Mouse (Mus musculus) liver, embryonic 16.5 days (tissue): ENCODE measurements around the gene Cldn6. TPM values are rescaled to one million over a fixed set of nuclear protein-coding genes. Genes with fewer than 3 reads are reported as not detected.
A peak's percentile ranks its signal among the peaks of the same experiment; 100 is the strongest.

Experiments
- ATAC-seq: fragments of 200-750 bp; cut with Nextera tagmentation; 2 replicates; pipeline ENCODE4 v1.8.0; 2017; ENCODE audit warnings: low read depth, mild to moderate bottlenecking, moderate number of reproducible peaks, moderate library complexity
- H3K27ac ChIP-seq: fragments of 300-500 bp; sonication (generic); 2 replicates; pipeline ENCODE4 v1.5.1; 2014; ENCODE audit warnings: mild to moderate bottlenecking, low read length
- H3K27me3 ChIP-seq: fragments of 300-500 bp; sonication (generic); 2 replicates; pipeline ENCODE4 v1.6.1; 2014; ENCODE audit warnings: low read depth, low read length, mixed read lengths; ENCODE audit not compliant: control insufficient read depth, insufficient read depth
- H3K36me3 ChIP-seq: fragments of 300-500 bp; sonication (generic); 2 replicates; pipeline ENCODE4 v1.6.1; 2014; ENCODE audit warnings: mild to moderate bottlenecking; ENCODE audit not compliant: control insufficient read depth, insufficient read depth
- H3K4me1 ChIP-seq: fragments of 300-500 bp; sonication (generic); 2 replicates; pipeline ENCODE4 v1.6.1; 2014; ENCODE audit warnings: low read depth, low read length, mixed read lengths; ENCODE audit not compliant: control insufficient read depth
- H3K4me2 ChIP-seq: fragments of 300-500 bp; sonication (generic); 2 replicates; pipeline ENCODE4 v1.6.1; 2014; ENCODE audit warnings: low read depth, low read length, mixed read lengths
- H3K4me3 ChIP-seq: fragments of 300-500 bp; sonication (generic); 2 replicates; pipeline ENCODE4 v1.5.1; 2014; ENCODE audit warnings: low read depth, mild to moderate bottlenecking, low read length
- H3K9ac ChIP-seq: fragments of 300-500 bp; sonication (generic); 2 replicates; pipeline ENCODE4 v1.6.1; 2014; ENCODE audit warnings: low read depth, low read length
- H3K9me3 ChIP-seq: fragments of 300-500 bp; sonication (generic); replicated peaks from 2 replicates; pipeline ENCODE4 v1.6.1; 2016; ENCODE audit warnings: low read length; ENCODE audit not compliant: control insufficient read depth
- WGBS: fragments of 180-500 bp; shearing (Covaris S2); extraction: QIAGEN DNeasy Blood & Tissue Kit; methylation state at CpG from one replicate; pipeline ENCODE4 v1.1.7; 2014; ENCODE audit not compliant: insufficient replicate concordance; 5-methylcytosine and 5-hydroxymethylcytosine counted together
- polyA plus RNA-seq: library from polyadenylated mRNA; unstranded; fragments of >200 nt; fragmentation: Nextera tagmentation; extraction: Ambion mirVana; gene quantifications from 2 replicates; pipeline ENCODE4 v1.2.1, GENCODE M21; 2015

Cldn6 gene
- 1.2 and 1.4 TPM in 2 replicates for polyA plus RNA-seq

- no peaks in the 10 kb centered on the region for H3K9me3 ChIP-seq
- WGBS = 6% methylated on average over 32 of the region's 38 CpGs
- H3K27me3 ChIP-seq = peaks cover 89% of the 10 kb centered on the region
- H3K36me3 ChIP-seq = no peaks in the 10 kb centered on the region
- H3K27ac ChIP-seq = no peak within 1 kb of the TSS
- peak within 1 kb of the TSS; percentile 30; the same call in 1 of the 2 replicates for H3K4me2 ChIP-seq
- peaks cover 19% of the 10 kb centered on the region for H3K4me1 ChIP-seq
- H3K9ac ChIP-seq = no peak within 1 kb of the TSS
- no peak for ATAC-seq
- peak within 1 kb of the TSS; percentile 17 for H3K4me3 ChIP-seq
Measured at GRCm38 (mm10) chr17:23679127-23679835, at the start of gene Cldn6. Gene Cldn6, plus strand, starts transcription at chr17:23679249.

GRCm38 (mm10) chr17:23630195-23631020, 48.6 kb upstream of the Cldn6 start:
- peak overlapping the region; percentile 18; the same call in 1 of the 2 replicates for H3K4me2 ChIP-seq
- no peaks in the 10 kb centered on the region for H3K36me3 ChIP-seq
- ATAC-seq = peak; percentile 50; the same call in 1 of the 2 replicates
- H3K9me3 ChIP-seq = no peaks in the 10 kb centered on the region
- WGBS = 11% methylated on average over 22 of the region's 22 CpGs
- H3K27me3 ChIP-seq = 0 out of 2 replicates have a peak, but pooled peaks cover 3% of the 10 kb centered on the region
- H3K27ac ChIP-seq = no peak overlapping the region
- H3K9ac ChIP-seq = no peak overlapping the region
- H3K4me1 ChIP-seq = no peaks in the 10 kb centered on the region
- no peak overlapping the region for H3K4me3 ChIP-seq

DNA sequence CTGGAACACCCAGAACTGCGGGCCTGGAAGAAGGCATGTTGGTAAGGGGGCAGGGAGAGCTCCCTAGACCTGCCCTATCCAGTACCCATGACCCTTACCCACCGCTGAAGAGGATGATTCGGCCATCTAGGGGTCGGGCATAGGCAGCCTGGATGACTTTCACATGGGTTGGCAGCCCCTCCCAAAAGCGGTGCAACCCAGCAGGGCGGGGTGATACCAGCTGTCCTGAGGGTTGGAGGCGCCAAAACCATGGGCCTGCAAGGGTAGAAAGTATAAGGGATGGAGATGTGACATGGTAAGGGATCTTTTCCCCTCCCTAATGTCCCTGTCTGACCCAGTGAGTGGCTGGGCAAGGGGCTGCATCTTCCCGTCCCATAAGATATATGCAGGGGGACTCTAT, 47.8 kb upstream of the Cldn6 start:
- Histone ChIP-seq H3K9me3 (no peaks in the 10 kb centered on the region), H3K36me3 (no peaks in the 10 kb centered on the region), H3K27ac (no peak overlapping the region), H3K27me3 (0 out of 2 replicates have a peak, but pooled peaks cover 3% of the 10 kb centered on the region), H3K4me3 (no peak overlapping the region), H3K9ac (no peak overlapping the region), H3K4me2 (no peak overlapping the region), H3K4me1 (no peaks in the 10 kb centered on the region)
- WGBS = 58% methylated on average over 8 of the region's 8 CpGs
- ATAC-seq = no peak

DNA sequence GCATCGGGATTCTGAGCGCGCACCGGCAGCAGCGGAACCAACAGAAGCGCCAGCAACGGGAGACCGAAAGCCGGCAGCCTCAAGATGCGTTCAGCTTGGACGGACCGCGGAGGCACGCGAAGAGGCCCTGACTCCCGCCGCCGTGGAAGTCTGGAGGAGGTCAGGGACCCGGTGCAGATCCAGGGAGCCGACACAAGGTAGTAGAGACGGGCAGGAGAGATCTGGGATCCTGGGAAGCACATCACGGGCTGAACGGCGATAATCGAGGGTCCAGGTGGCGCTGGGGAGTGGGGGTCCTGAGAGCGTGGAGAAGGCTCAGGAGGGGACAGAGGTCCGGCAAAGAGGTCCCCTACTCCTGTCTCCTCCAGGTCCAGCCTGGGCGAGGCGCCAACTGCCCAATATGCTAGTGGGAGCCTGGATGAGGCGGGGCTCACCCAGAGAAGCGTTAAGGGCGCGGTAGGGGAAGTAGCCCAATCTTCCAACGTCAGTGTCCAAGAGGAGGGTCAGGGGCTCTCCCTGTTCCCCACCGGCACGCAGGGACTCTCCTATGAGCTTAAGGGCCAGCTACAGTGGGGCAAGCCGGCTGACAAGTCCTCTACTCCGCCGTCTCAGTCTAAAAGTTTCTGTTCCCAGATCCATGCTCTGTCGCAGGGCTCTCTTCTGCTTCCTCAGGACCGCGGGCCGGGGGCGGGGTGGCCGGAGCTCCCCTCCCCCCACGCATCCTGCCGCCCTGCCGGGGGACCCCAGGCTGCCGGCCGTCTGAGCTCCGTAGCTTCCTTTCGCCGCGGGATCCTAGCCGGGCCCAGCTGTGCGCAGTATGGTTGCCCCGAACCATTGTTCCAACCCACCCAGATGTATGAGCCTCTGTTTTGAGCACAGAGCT, 34.2 kb upstream of the Cldn6 start, which contains the start of gene Mmp25:
Gene Mmp25, minus strand, starts transcription at position 665 of the 883 bp plus-strand sequence.
- Histone ChIP-seq H3K4me1 (no peaks in the 10 kb centered on the region; the same call in 1 of the 2 replicates), H3K4me2 (peak within 1 kb of the TSS; percentile 51), H3K36me3 (no peaks in the 10 kb centered on the region), H3K27me3 (peaks cover 25% of the 10 kb centered on the region), H3K27ac (no peak within 1 kb of the TSS), H3K9ac (no peak within 1 kb of the TSS), H3K9me3 (no peaks in the 10 kb centered on the region), H3K4me3 (peak within 1 kb of the TSS; percentile 47)
- 1% methylated on average over 58 of the region's 58 CpGs for WGBS
- 0 out of 2 replicates have a peak, but pooled peaks have one; percentile 3 for ATAC-seq

GRCm38 (mm10) chr17:23645894-23646293, 33.2 kb upstream of the Cldn6 start:
- Histone ChIP-seq H3K9me3 (no peaks in the 10 kb centered on the region), H3K4me1 (no peaks in the 10 kb centered on the region; the same call in 1 of the 2 replicates), H3K4me3 (no peak overlapping the region), H3K36me3 (no peaks in the 10 kb centered on the region), H3K27me3 (peaks cover 25% of the 10 kb centered on the region), H3K4me2 (no peak overlapping the region), H3K27ac (no peak overlapping the region), H3K9ac (no peak overlapping the region)
- ATAC-seq = no peak
- WGBS = 42% methylated on average over 10 of the region's 10 CpGs

GRCm38 (mm10) chr17:23651363-23651762, 27.7 kb upstream of the Cldn6 start:
- WGBS = 49% methylated on average over 6 of the region's 6 CpGs
- Histone ChIP-seq H3K36me3 (no peaks in the 10 kb centered on the region), H3K4me2 (no peak overlapping the region), H3K9ac (no peak overlapping the region), H3K4me3 (no peak overlapping the region), H3K9me3 (no peaks in the 10 kb centered on the region), H3K27me3 (no peaks in the 10 kb centered on the region; the same call in 1 of the 2 replicates), H3K27ac (no peak overlapping the region), H3K4me1 (no peaks in the 10 kb centered on the region)
- no peak for ATAC-seq

DNA sequence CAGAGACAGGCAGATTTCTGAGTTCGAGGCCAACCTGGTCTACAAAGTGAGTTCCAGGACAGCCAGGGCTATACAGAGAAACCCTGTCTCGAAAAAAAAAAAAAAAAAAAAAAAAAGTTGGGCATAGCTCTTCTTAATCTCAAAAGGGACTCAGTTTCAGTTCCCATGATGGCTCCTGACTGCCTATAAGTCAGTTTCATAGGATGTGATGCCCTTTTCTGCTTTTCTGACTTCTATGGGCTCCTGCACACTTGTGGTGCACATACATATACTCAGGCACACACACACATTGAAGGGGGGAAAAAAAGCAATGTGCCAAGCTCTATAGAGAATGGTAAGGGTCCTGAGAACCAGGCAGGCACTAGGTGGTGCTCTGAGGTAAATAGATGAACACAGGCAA, 25.7 kb upstream of the Cldn6 start:
- WGBS = 24% methylated on average over 2 of the region's 2 CpGs
- Histone ChIP-seq H3K27me3 (no peaks in the 10 kb centered on the region), H3K9me3 (no peaks in the 10 kb centered on the region), H3K4me1 (no peaks in the 10 kb centered on the region), H3K27ac (no peak overlapping the region), H3K4me2 (no peak overlapping the region), H3K9ac (no peak overlapping the region), H3K36me3 (no peaks in the 10 kb centered on the region), H3K4me3 (no peak overlapping the region)
- ATAC-seq = no peak

DNA sequence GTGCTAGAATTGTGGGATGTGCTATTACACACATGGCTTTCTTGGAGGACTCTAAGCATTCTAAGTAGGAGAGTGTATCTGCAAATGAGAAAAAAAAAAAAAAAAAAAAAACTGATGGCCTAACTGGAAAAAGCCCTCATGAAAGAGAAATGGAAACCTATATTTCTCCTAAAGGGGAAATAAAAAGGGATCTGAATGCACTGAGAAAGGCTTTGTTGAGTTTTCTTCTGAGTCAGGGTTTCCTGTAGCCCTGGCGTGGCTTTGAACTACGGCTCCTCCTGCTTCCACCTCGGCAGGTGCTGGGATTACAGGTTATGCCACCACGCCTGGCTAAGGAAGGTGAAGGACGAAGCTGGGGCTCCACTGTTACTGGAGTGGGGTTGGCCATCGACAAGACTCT, 25.0 kb upstream of the Cldn6 start:
- Histone ChIP-seq H3K9ac (no peak overlapping the region), H3K36me3 (no peaks in the 10 kb centered on the region), H3K4me1 (no peaks in the 10 kb centered on the region), H3K27ac (no peak overlapping the region), H3K9me3 (no peaks in the 10 kb centered on the region), H3K4me3 (no peak overlapping the region), H3K27me3 (no peaks in the 10 kb centered on the region), H3K4me2 (no peak overlapping the region)
- 35% methylated on average over 6 of the region's 6 CpGs for WGBS
- no peak for ATAC-seq
